Mouse (Mus musculus) forebrain, embryonic 14.5 days (tissue): ENCODE results near the gene Ccr6. TPM values are rescaled to one million over a fixed set of nuclear protein-coding genes. Genes with fewer than 3 reads are reported as not detected.

Experiments
- ATAC-seq: fragments of 200-750 bp; cut with Nextera tagmentation; 2 replicates; pipeline ENCODE4 v1.8.0; 2017; ENCODE audit warnings: mild to moderate bottlenecking, moderate library complexity
- DNase-seq: peaks from one replicate; pipeline ENCODE4 v3.0.0-alpha.2; 2015; ENCODE audit warnings: low spot score
- H3K27ac ChIP-seq: fragments of 300-500 bp; sonication (generic); 2 replicates; pipeline ENCODE4 v1.5.1; 2014; ENCODE audit warnings: low read depth, mild to moderate bottlenecking, control low read depth, low read length, moderate library complexity
- H3K27me3 ChIP-seq: fragments of 300-500 bp; sonication (generic); replicated peaks from 2 replicates; pipeline ENCODE4 v1.6.1; 2014; ENCODE audit warnings: low read length, control low read depth, mixed read lengths; ENCODE audit not compliant: control insufficient read depth, insufficient read depth
- H3K36me3 ChIP-seq: fragments of 300-500 bp; sonication (generic); 2 replicates; pipeline ENCODE4 v1.6.1; 2014; ENCODE audit warnings: low read length, control low read depth; ENCODE audit not compliant: control insufficient read depth, insufficient read depth
- H3K4me1 ChIP-seq: fragments of 300-500 bp; sonication (generic); 2 replicates; pipeline ENCODE4 v1.6.1; 2014; ENCODE audit warnings: antibody characterized with exemption, low read length, control low read depth; ENCODE audit not compliant: control insufficient read depth, insufficient read depth
- H3K4me2 ChIP-seq: fragments of 300-500 bp; sonication (generic); 2 replicates; pipeline ENCODE4 v1.6.1; 2014; ENCODE audit warnings: mild to moderate bottlenecking, control low read depth, low read length
- H3K4me3 ChIP-seq: fragments of 300-500 bp; sonication (generic); 2 replicates; pipeline ENCODE4 v1.5.1; 2014; ENCODE audit warnings: low read depth, low read length, control low read depth
- H3K9ac ChIP-seq: fragments of 300-500 bp; sonication (generic); 2 replicates; pipeline ENCODE4 v1.6.1; 2014; ENCODE audit warnings: mild to moderate bottlenecking, low read length, control low read depth, moderate library complexity
- H3K9me3 ChIP-seq: fragments of 300-500 bp; sonication (generic); replicated peaks from 2 replicates; pipeline ENCODE4 v1.6.1; 2016; ENCODE audit warnings: low read length, control low read depth, mixed read lengths; ENCODE audit not compliant: control insufficient read depth
- WGBS: fragments of 180-500 bp; shearing (Covaris S2); extraction: QIAGEN DNeasy Blood & Tissue Kit; methylation state at CpG from one replicate; pipeline ENCODE4 v1.1.7; 2014; 5-methylcytosine and 5-hydroxymethylcytosine counted together
- polyA plus RNA-seq: library from polyadenylated mRNA; unstranded; fragments of >200 nt; fragmentation: Nextera tagmentation; extraction: Ambion mirVana; gene quantifications from 2 replicates; pipeline ENCODE4 v1.2.1, GENCODE M21; 2014

The Ccr6 gene
- polyA plus RNA-seq, 1 experiment from 2014 or later: not detected

DNA sequence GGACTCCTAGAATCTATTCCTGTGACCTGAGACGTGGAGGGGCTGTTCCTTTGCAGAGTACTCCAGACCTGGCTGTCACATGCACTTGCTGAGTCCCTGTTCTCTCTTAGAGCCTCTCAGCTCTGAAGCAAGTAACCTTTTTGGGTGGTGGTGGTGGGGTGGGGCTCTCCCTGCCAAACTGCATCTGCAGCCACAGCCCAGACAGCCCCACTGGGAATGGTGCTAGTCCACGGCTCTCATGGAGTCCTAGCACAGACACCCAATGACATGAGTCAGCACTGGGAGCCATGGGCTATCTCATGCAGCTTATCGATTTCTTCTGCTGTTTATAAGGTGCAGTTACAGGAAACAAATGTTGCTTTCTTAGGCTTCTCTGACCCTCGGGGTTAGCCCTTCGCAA, 61.9 kb downstream of the Ccr6 start:
- H3K9me3 ChIP-seq: no peaks in the 10 kb centered on the region
- no peak for DNase-seq
- 86% methylated on average over 5 of the region's 5 CpGs for WGBS
- H3K27ac ChIP-seq: no peak overlapping the region
- H3K9ac ChIP-seq: no peak overlapping the region
- ATAC-seq: no peak
- H3K4me3 ChIP-seq: no peak overlapping the region
- no peaks in the 10 kb centered on the region for H3K27me3 ChIP-seq
- H3K4me2 ChIP-seq: no peak overlapping the region
- peaks cover 7% of the 10 kb centered on the region; the same call in 1 of the 2 replicates for H3K36me3 ChIP-seq
- no peaks in the 10 kb centered on the region for H3K4me1 ChIP-seq

DNA sequence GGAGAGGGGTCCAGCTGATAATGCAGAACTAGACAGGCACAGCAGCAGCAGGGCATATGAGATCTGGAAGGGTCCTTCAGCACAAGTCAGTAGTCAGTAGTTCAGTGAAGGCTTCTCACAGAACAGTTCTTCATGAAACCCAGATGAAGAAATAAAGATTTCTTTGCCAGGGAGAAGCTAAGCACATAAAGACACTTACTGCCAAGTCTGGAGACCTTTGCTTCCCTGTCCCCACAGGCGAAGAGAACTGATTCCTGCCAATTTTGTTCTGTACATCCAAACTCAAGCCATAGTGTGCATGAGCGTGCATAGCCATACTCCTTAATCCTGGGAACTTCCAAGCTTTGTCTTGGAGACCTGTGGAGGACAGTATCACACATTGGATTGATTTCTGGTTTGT, 62.4 kb downstream of the Ccr6 start:
- Histone ChIP-seq H3K4me2 (no peak overlapping the region), H3K27me3 (no peaks in the 10 kb centered on the region), H3K4me3 (no peak overlapping the region), H3K4me1 (no peaks in the 10 kb centered on the region), H3K27ac (no peak overlapping the region), H3K36me3 (peaks cover 7% of the 10 kb centered on the region; the same call in 1 of the 2 replicates), H3K9ac (no peak overlapping the region), H3K9me3 (no peaks in the 10 kb centered on the region)
- no peak for DNase-seq
- no peak for ATAC-seq
- 84% methylated on average over 2 of the region's 2 CpGs for WGBS

DNA sequence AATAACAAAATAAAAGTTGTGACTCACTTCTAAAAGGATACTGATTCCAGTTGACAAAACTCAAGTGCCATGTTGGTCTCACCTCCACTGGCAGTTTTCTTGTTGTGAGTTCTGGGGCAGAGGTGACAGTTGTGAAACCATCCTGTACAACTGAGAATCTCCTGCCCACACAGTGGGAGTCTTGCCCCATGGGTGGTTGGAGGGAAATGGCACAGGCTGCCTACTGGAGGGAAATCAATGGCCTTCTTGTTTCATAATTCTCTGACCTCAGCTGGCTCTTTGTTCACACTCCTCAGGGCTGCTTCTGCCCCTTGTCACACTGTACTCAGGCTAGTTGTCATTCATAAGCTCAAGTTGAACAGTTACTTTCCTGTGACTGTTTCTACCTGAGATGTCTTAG, 63.7 kb downstream of the Ccr6 start:
- Histone ChIP-seq H3K27me3 (no peaks in the 10 kb centered on the region), H3K27ac (no peak overlapping the region), H3K36me3 (peaks cover 7% of the 10 kb centered on the region; the same call in 1 of the 2 replicates), H3K4me2 (no peak overlapping the region), H3K4me1 (no peaks in the 10 kb centered on the region), H3K9me3 (no peaks in the 10 kb centered on the region), H3K9ac (no peak overlapping the region), H3K4me3 (no peak overlapping the region)
- ATAC-seq (no peak), DNase-seq (no peak)

DNA sequence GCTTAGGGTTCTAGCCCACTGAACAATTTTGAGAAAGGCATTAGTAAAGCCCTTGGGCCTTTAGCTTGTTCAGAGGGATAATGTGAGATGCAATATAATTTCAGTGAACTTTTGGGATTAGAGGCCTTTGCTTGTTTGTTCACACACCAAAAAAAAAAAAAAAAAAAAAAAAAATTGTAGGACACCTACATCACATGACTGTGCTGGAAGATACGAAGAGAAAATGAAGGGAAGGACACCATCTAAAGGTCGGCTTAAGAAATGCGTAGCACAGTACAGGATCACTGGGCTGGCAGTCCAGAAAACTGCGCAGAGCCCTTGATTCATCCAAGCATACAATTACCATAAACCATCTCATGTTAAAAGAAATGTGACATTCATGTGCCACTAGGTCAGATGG, 65.7 kb downstream of the Ccr6 start:
- H3K4me1 ChIP-seq: no peaks in the 10 kb centered on the region
- ATAC-seq (no peak), DNase-seq (no peak)
- H3K4me3 ChIP-seq: no peak overlapping the region
- 71% methylated on average over 4 of the region's 4 CpGs for WGBS
- no peaks in the 10 kb centered on the region for H3K27me3 ChIP-seq
- H3K27ac ChIP-seq: no peak overlapping the region
- H3K4me2 ChIP-seq: no peak overlapping the region
- H3K9me3 ChIP-seq: no peaks in the 10 kb centered on the region
- peaks cover 7% of the 10 kb centered on the region; the same call in 1 of the 2 replicates for H3K36me3 ChIP-seq
- H3K9ac ChIP-seq: no peak overlapping the region

DNA sequence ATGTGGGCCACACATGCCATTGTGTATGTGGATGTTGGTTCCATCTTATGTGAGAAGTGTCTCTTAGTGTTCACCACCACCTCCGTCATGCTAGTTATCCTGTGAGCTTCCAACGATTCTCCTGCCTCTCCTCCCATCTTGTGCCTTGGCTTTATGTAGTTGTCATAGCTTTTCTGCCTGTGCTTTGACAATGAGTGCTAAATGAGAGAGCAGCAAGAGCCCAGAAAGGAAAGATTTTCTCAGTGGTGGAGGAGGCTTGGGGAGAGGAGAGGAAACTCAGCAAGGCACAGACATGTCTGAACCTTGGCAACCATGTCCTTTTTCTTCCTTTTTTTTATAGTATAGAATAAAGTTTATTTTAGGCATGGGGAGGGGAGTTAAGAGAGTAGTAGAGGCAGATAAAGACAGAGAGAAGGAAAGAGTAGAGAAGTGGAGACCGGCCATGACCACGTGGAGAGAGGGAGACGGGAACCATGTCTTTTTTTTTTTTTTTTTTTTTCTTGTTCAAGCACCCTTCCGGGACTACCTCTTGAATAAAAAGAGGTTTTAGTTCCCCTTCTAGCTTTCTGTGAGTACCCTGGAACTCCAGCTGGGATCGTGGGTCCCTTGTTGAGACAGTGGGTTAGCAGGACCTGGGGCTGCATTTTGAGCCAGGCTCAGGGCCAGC, 67.1 kb downstream of the Ccr6 start:
- Histone ChIP-seq H3K9me3 (no peaks in the 10 kb centered on the region), H3K36me3 (peaks cover 4% of the 10 kb centered on the region; the same call in 1 of the 2 replicates), H3K27ac (no peak overlapping the region), H3K9ac (no peak overlapping the region), H3K27me3 (no peaks in the 10 kb centered on the region), H3K4me1 (no peaks in the 10 kb centered on the region), H3K4me3 (no peak overlapping the region), H3K4me2 (no peak overlapping the region)
- DNase-seq (no peak), ATAC-seq (no peak)
- 77% methylated on average over 7 of the region's 7 CpGs for WGBS

DNA sequence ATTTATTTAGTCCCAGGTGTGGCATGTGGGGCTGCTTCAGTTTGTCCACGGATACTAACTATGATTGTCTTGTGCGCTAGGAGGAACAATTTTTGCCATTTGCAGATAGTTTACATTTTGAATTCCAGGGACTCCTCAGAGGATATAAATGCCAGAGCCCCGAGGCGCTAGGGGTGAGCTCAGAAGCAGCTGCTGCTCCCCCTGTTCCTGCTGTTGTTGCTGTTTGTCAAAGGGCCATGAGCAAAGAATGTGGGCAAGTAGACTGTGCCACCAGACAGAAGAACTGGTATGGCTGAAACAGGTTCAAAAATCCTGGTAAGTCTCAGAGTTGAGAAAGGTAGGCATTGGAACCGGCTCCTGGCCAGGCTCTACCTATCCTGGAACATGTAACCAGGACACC, 67.8 kb downstream of the Ccr6 start:
- H3K9ac ChIP-seq: no peak overlapping the region
- H3K27me3 ChIP-seq: no peaks in the 10 kb centered on the region
- H3K27ac ChIP-seq: no peak overlapping the region
- WGBS: 76% methylated on average over 5 of the region's 5 CpGs
- no peak overlapping the region for H3K4me2 ChIP-seq
- no peak overlapping the region for H3K4me3 ChIP-seq
- no peaks in the 10 kb centered on the region for H3K9me3 ChIP-seq
- ATAC-seq: no peak
- DNase-seq: no peak
- H3K4me1 ChIP-seq: no peaks in the 10 kb centered on the region
- no peaks in the 10 kb centered on the region for H3K36me3 ChIP-seq

DNA sequence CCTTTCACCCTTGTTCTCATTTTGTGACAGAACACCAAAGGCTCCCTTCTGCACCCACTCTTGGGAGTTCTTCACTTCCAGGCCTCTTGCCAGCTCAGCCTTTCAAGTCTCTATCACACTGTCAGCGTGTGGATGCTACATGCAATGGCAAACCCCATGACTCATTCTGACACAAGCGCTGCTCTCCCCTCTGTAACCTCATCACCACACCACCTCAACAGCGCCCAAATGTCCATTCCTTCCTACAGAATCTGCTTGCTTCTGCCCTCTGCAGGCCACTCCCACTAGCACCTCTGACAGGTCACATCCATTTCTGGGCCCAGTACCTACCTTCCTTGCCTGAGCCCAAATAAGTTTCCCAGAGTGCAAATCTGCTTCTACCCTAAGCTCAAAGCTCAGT, 70.0 kb downstream of the Ccr6 start:
- ATAC-seq (no peak), DNase-seq (no peak)
- Histone ChIP-seq H3K4me3 (no peak overlapping the region), H3K27me3 (no peaks in the 10 kb centered on the region), H3K9me3 (no peaks in the 10 kb centered on the region), H3K9ac (no peak overlapping the region), H3K4me1 (no peaks in the 10 kb centered on the region), H3K36me3 (no peaks in the 10 kb centered on the region), H3K4me2 (no peak overlapping the region), H3K27ac (no peak overlapping the region)
- 35% methylated on average over 3 of the region's 3 CpGs for WGBS

Other genes with a start within 250 kb of the Ccr6 start
- 0.22 TPM in 1 of 2 replicates, not detected in the other for gene Gm49673, start 88.3 kb upstream of the Ccr6 start, polyA plus RNA-seq
- gene Rnaset2a, start 87.9 kb upstream of the Ccr6 start, polyA plus RNA-seq: 15.0 and 15.3 TPM in 2 replicates
- gene Fgfr1op, start 70.5 kb upstream of the Ccr6 start, polyA plus RNA-seq: 28.3 and 35.8 TPM in 2 replicates
- gene Mpc1, start 46.9 kb downstream of the Ccr6 start, polyA plus RNA-seq: 340 and 366 TPM in 2 replicates
- gene Sft2d1, start 75.1 kb downstream of the Ccr6 start, polyA plus RNA-seq: 155 and 159 TPM in 2 replicates
- 9.7 and 10.8 TPM in 2 replicates for gene Prr18, start 101.4 kb downstream of the Ccr6 start, polyA plus RNA-seq
- 0.35 and 0.51 TPM in 2 replicates for gene T2, start 119.9 kb downstream of the Ccr6 start, polyA plus RNA-seq
- gene T, start 198.4 kb downstream of the Ccr6 start, polyA plus RNA-seq: 0.67 and 0.83 TPM in 2 replicates